Mouse (Mus musculus): ENCODE measurements around the gene Spin1. TPM values are rescaled to one million over a fixed set of nuclear protein-coding genes. Genes with fewer than 3 reads are reported as not detected.
"Not testable (repeated sequence)": the region's sequence is repeated elsewhere in the genome, so short reads cannot be mapped to it uniquely, and the experiment has no call there.

The Spin1 gene
- polyA plus RNA-seq, 1 experiment from 2014 or later = 110 TPM

DNA sequence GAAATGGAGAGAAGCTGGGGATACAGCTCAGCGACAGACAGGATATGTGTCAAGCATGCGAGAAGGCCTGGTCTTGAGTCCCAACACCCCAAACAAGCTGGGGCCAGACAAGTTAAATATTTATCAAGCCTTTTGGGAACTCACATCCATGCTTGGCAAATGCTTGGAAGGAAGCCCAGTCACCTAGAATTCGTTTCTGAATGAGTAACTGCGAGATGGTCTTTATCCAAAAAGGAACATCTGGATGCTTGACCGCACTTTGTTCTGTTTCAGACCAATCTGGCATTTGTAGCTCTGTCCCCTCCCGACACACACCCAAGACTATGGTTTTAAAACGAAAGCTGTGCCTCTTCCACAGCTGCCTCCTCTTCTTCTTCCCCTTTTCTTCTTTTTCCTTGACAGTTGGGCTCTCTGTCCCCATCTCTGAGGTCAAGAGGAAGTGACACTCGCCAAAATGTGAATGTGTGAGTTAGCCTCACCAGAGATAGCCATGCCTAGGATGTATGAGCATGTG, 28.9 kb upstream of the Spin1 start:
- Histone ChIP-seq H3K36me3 (ENCODE audit: insufficient read depth) (no peaks in the 10 kb centered on the region), H3K4me2 (no peak overlapping the region), H3K4me1 (ENCODE audit: insufficient read depth) (peaks cover 10% of the 10 kb centered on the region; the same call in 1 of the 2 replicates), H3K27me3 (ENCODE audit: insufficient read depth, low read length) (no peaks in the 10 kb centered on the region), H3K9me3 (ENCODE audit: low read depth, low read length) (no peaks in the 10 kb centered on the region), H3K27ac (ENCODE audit: low read depth) (peak overlapping the region; percentile 78), H3K4me3 (ENCODE audit: low read depth, low read length) (no peak overlapping the region), H3K9ac (no peak overlapping the region)
- no peak for TF ChIP-seq CTCF (IDR thresholded peaks at IDR 0.05; ENCODE audit: low read depth)
- ATAC-seq (ENCODE audit: insufficient read depth) (peak; percentile 57), DNase-seq (peak; percentile 85)
- 30% methylated on average over 8 of the region's 8 CpGs for WGBS

DNA sequence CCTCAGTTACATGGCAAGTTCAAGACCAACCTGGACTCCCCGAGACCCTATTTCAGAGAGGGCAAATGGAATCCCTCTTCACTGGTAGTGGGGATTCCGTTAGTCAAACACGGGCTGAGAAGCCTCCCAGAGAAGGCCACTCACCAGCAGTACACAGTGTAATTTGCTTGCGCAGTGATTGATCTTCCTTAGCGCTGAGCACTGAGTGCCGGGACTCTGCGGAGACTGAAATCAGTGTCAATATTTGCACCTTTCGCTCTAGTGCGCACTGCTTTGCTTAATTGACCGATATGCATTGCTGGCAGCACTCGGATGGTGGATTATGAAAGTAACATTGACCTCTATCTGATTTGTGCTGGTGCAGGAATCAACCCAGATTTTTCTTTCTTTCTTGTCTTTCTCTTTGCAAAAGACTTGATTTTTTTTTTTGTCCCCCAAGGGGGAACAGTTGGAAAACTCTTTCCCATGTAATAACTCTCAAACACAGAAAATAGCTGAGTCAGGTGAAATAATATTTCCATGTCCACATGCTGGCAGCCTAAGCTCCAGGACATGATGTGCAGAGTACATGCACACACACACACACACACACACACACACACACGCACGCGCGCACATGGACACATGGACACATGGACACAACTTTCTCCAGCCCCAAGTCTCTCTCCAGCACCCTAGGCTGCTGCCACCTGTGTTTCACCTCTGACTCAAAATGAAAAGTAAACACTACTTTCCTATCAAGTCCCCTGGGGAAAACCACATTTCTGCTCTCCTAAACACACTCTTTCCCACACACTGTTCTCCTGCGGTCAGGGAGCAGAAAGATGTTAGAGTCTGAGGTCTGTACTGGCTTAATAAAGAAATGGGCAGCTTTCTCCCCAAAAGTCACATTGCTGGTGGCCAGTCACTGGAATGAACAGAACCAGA, 27.5 kb upstream of the Spin1 start:
- Histone ChIP-seq H3K4me2 (no peak overlapping the region), H3K4me1 (ENCODE audit: insufficient read depth) (peaks cover 10% of the 10 kb centered on the region; the same call in 1 of the 2 replicates), H3K9me3 (ENCODE audit: low read depth, low read length) (no peaks in the 10 kb centered on the region), H3K9ac (no peak overlapping the region), H3K27me3 (ENCODE audit: insufficient read depth, low read length) (no peaks in the 10 kb centered on the region), H3K27ac (ENCODE audit: low read depth) (no peak overlapping the region), H3K4me3 (ENCODE audit: low read depth, low read length) (no peak overlapping the region), H3K36me3 (ENCODE audit: insufficient read depth) (no peaks in the 10 kb centered on the region)
- no peak for ATAC-seq (ENCODE audit: insufficient read depth)
- TF ChIP-seq CTCF (IDR thresholded peaks at IDR 0.05; ENCODE audit: low read depth) = no peak
- DNase-seq = peak; percentile 37
- WGBS = 71% methylated on average over 16 of the region's 16 CpGs

DNA sequence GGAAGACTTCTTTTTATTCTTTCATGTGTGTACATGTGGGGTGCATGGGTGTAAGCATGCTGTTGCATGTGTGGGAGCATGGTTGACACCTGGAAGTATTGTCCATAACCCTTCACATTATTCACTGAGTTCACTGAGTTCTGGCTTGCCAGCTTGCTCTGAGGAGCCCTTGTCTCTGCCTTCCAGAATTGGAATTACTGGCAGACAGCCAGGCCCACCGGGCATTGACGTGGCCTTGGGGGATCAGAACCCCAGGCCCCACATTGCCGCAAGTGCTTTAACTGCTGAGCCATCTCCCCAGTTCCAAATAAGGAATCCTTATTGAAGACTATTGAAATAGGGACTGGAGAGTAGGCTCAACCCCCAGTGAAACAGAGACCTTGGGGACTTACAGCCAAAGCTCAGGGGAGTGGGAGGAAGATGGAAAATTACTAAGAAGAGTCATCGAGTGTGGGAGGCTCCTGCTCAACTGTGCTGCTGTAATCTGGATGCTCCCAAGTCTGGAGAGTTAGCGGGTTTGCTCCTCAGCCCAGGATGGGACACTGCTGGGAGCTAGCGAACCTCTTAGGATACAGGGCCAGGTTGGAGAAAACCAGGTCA, 26.5 kb upstream of the Spin1 start:
- DNase-seq = no peak

DNA sequence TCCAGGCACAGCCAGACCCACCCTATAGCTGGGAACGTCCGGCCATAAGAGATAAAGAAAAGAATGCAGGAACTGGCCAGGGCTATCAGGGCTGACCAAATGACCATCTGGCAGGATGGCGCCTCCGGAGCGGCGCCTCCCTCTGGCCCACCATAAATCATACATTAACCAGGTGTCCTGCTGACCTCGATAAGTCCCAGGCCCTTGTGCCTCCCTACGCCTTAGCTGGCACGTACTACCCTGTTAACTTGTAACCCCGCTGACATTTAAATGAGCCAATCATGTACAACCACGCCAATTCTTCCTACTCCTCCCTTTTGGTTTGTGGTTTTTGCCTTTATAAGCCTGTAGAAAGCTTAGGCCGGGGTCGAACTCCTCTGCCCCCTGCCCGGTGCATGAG, 24.5 kb upstream of the Spin1 start:
- H3K27ac ChIP-seq (ENCODE audit: low read depth); H3K4me3 ChIP-seq (ENCODE audit: low read depth, low read length); ATAC-seq (ENCODE audit: insufficient read depth); H3K4me2 ChIP-seq; H3K36me3 ChIP-seq (ENCODE audit: insufficient read depth); H3K9me3 ChIP-seq (ENCODE audit: low read depth, low read length); H3K27me3 ChIP-seq (ENCODE audit: insufficient read depth, low read length); DNase-seq; H3K9ac ChIP-seq: not testable (repeated sequence)
- H3K4me1 ChIP-seq (ENCODE audit: insufficient read depth) = peaks cover 10% of the 10 kb centered on the region; the same call in 1 of the 2 replicates
- 88% methylated on average over 14 of the region's 14 CpGs for WGBS

More for the DNA sequence above, 26.5 kb upstream of the Spin1 start:
- Histone ChIP-seq H3K4me1 (ENCODE audit: insufficient read depth) (peaks cover 10% of the 10 kb centered on the region; the same call in 1 of the 2 replicates), H3K9me3 (ENCODE audit: low read depth, low read length) (no peaks in the 10 kb centered on the region), H3K27ac (ENCODE audit: low read depth) (no peak overlapping the region), H3K9ac (no peak overlapping the region), H3K4me3 (ENCODE audit: low read depth, low read length) (no peak overlapping the region), H3K36me3 (ENCODE audit: insufficient read depth) (no peaks in the 10 kb centered on the region), H3K4me2 (no peak overlapping the region), H3K27me3 (ENCODE audit: insufficient read depth, low read length) (no peaks in the 10 kb centered on the region)
- ATAC-seq (ENCODE audit: insufficient read depth) = no peak
- 59% methylated on average over 6 of the region's 6 CpGs for WGBS
- TF ChIP-seq CTCF (IDR thresholded peaks at IDR 0.05; ENCODE audit: low read depth) = no peak

DNA sequence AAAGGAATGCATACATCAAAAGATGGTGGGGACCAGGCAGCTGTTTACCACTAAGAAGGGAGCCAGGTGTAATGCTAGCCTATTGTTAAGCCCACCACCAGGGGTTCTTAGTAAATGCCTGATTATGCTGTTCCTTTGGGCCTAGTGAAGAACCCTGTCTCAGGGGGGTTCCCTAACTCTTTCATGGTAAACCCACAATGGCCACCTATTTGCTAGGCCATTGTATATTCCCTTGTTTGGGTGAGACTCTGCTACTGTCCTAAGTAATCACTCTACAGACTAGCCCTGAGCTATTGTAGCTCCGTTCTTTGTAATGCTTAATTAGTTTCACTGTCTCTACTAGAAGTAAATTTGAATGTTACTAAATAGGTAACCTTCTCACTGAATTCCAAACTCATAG, 22.1 kb upstream of the Spin1 start:
- H3K4me2 ChIP-seq; H3K9me3 ChIP-seq (ENCODE audit: low read depth, low read length); ATAC-seq (ENCODE audit: insufficient read depth); DNase-seq; H3K4me3 ChIP-seq (ENCODE audit: low read depth, low read length); H3K27me3 ChIP-seq (ENCODE audit: insufficient read depth, low read length); H3K4me1 ChIP-seq (ENCODE audit: insufficient read depth); H3K36me3 ChIP-seq (ENCODE audit: insufficient read depth); H3K9ac ChIP-seq; H3K27ac ChIP-seq (ENCODE audit: low read depth): not testable (repeated sequence)
- WGBS = 82% methylated on average over 1 of the region's 1 CpGs

DNA sequence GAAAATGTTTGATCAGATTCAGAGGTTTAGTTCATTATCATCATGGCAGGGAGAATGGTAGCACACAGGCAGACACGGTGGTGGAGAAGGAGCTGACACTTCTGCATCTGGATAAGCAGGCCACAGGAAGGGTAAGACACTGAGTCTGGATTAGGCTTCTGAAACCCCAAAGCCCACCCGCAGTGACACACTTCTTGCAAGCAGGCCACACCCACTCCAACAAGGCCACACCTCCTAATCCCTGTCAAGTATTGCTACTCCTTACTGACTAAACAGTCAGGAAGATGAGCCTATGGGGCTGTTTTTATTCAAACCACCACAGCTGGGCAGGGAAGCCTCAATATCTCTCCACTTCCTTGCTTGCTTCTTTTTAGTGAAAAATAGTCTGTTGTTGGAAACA, 19.9 kb upstream of the Spin1 start:
- H3K36me3 ChIP-seq (ENCODE audit: insufficient read depth) = no peaks in the 10 kb centered on the region
- no peak overlapping the region for H3K4me3 ChIP-seq (ENCODE audit: low read depth, low read length)
- H3K9ac ChIP-seq = no peak overlapping the region
- DNase-seq (no peak), ATAC-seq (ENCODE audit: insufficient read depth) (no peak)
- TF ChIP-seq CTCF (IDR thresholded peaks at IDR 0.05; ENCODE audit: low read depth) = no peak
- H3K9me3 ChIP-seq (ENCODE audit: low read depth, low read length) = no peaks in the 10 kb centered on the region
- H3K27ac ChIP-seq (ENCODE audit: low read depth) = no peak overlapping the region
- H3K4me2 ChIP-seq = no peak overlapping the region
- no peaks in the 10 kb centered on the region for H3K27me3 ChIP-seq (ENCODE audit: insufficient read depth, low read length)
- 67% methylated on average over 2 of the region's 2 CpGs for WGBS
- H3K4me1 ChIP-seq (ENCODE audit: insufficient read depth) = no peaks in the 10 kb centered on the region

DNA sequence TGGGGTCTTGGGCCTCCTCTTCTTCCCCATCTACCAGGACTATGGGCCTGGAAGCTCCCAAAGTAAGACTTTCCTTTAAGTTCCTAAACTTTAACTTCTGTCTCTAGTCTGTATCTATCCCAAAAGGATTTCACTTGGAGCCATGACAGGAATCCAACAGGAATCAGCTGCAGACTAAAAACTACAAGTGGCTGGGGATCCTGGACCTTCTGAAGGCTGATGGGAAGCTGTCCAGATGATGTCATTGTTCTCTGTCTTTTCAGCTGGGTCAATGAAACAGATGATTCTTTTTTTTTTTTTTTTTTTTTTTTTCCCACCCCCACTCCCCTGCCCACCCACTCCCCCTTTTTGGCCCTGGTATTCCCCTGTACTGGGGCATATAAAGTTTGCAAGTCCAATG, 16.4 kb upstream of the Spin1 start:
- Histone ChIP-seq H3K4me2 (no peak overlapping the region), H3K9ac (no peak overlapping the region), H3K4me1 (ENCODE audit: insufficient read depth) (no peaks in the 10 kb centered on the region), H3K36me3 (ENCODE audit: insufficient read depth) (no peaks in the 10 kb centered on the region), H3K9me3 (ENCODE audit: low read depth, low read length) (no peaks in the 10 kb centered on the region), H3K27me3 (ENCODE audit: insufficient read depth, low read length) (no peaks in the 10 kb centered on the region), H3K27ac (ENCODE audit: low read depth) (no peak overlapping the region), H3K4me3 (ENCODE audit: low read depth, low read length) (no peak overlapping the region)
- DNase-seq (no peak), ATAC-seq (ENCODE audit: insufficient read depth) (no peak)
- TF ChIP-seq CTCF (IDR thresholded peaks at IDR 0.05; ENCODE audit: low read depth) = no peak
